Mouse (Mus musculus): ENCODE measurements at regions not wholly inside any gene's neighbourhood (a gene's known extent, or its start where the extent isn't known, plus 50 kb on each side); places are given as distances from the start of the nearest gene placed in this dataset.
A peak's percentile ranks its signal among the peaks of the same experiment; 100 is the strongest.

DNA sequence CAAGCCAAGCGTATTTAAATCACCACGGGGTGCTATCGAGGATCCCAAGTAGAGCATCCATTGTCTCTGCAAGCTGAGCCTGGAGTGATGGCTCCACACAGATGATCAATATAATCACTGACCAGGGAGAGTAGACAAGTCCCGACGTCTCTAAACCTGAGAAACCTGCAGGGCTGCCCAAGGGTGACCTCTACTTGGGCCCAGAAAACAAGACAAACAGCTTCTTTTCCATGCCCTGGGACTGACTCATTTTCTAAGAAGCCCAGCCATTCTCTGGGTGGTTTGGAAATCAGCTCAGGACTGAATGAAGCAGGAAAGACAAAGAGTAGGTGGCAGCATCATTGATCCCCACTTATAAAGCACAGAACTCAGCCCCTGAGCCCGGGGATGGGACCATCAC is 221.5 kb downstream of the 4933412E24Rik start:
- DNase-seq (ENCODE audit: low spot score in 2 of 2): no peak

DNA sequence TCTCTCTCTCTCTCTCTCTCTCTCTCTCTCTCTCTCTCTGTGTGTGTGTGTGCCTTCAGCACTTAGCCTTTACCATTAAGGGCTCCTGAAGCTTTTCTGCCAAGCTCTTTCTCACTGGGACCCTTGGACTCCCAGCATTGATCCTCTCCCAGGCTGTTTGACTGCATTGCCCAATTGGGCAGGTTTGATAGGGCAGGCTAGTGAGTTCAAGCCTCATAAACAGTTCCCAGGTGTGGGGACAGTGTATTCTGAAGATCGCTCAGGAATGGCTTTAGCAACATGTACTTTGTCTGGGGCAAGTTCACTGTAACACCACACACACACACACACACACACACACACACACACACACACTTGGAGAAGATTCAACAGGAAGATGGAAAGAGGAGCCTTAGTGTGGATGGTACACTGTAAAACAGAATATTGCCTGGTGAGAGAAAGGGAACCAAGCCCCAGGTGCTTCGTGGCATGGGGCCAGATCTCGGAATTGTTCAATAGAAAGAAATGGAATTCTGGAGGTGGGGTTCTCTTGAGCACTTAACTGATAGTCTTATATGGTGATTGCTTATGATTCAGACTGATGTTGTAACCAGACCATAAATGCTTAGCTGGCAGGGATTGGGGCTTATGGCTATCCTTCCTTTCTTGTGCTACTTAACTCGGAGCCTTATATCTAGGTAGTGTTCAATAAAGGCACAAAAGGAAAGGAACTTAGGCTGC is 229.5 kb downstream of the 4933412E24Rik start:
- DNase-seq (ENCODE audit: low spot score in 2 of 2): no peak

DNA sequence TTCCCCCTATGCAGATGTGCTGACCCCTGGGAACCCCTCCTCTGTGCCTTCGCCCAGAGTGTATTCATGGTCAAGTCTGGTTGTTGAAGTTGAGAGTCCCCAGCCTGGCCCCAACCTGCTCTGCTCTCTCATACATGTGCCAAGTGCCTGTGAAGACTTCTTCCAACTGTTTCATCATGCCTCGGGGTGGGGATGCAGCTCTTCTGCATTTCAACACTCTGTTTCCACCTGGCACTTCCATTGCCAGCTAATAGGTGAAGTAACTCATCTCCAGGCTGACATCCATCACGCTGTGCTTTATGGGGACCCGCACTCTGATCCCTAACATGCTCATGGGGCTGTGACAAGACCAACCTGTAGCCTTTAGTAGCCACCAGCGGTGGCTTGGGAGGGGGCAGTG is 230.4 kb downstream of the 4933412E24Rik start:
- no peak for DNase-seq (ENCODE audit: low spot score in 2 of 2)

DNA sequence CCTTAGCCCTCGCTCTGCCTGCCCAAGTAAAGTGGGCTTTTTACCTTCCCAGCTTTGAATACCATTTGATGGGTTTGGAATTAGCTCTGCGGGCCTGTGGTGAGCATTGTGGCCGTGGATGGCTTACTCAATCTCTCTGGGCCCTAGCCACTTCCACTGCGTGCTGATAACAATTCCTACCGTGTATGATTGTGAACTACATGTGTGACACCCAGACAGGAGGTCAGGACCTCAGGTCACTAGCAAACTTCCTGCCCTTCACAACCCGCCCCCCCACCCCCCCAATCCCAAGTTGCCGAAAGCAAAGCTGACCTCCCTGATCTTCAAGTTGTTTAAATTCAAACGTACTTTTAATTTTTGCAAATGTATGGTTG is 231.9 kb downstream of the 4933412E24Rik start:
- no peak for DNase-seq (ENCODE audit: low spot score in 2 of 2)

DNA sequence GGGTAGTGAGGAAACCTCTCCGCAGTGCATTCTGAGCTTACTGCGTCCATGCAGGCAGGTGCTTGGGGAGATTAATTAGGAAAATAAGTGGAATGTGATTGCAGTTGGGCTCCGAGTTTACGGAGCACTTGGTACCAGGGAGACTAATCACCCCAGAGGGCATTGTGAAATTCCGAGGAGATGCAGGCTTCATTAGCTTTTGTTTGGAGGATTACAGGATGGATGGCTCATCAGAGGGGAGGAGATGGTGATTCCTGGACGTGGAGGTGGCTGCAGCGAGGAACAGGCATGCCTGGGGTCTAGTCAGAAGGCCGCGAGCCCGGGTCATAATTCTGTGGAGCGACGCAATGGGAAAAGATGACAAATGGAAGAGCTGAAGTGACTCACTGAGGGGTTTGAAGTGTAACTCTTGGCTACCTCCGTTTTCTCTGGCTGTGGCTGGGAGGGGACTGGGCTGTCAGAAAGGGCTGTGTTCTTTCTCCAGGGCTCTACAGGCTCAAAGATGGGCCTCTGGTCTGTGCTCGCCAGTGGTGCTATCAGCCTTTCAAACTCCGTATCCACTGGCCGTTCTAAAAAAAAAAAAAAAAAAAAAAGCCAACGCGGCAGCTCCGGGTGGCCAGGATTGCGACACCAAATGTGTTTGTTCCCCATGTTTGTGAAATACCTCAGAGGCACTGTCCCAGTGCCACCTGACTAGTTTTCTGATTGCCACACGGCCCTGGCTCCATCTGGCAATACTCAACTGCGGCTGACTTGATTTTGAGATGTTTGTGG is 232.4 kb downstream of the 4933412E24Rik start:
- no peak for DNase-seq (ENCODE audit: low spot score in 2 of 2)

DNA sequence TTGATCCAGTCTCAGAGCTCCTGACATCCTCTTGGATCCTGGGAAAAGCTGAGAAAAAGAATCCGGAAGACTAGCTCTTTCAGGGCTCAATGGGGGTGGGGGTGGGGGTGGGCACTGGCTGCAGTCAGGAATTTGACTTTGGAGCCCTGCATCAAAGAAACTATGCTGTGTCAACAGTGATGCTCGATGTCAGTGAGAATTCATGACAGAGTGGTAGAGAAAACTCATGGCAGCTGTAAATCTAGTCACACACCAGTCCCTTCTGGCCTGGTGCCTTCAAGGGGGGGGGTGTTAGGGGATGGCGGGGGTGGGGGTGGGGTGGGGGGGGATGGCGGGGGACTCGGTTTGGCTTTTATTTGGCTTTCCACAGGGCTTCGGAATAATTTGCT is 233.0 kb downstream of the 4933412E24Rik start:
- no peak for DNase-seq (ENCODE audit: low spot score in 2 of 2)

DNA sequence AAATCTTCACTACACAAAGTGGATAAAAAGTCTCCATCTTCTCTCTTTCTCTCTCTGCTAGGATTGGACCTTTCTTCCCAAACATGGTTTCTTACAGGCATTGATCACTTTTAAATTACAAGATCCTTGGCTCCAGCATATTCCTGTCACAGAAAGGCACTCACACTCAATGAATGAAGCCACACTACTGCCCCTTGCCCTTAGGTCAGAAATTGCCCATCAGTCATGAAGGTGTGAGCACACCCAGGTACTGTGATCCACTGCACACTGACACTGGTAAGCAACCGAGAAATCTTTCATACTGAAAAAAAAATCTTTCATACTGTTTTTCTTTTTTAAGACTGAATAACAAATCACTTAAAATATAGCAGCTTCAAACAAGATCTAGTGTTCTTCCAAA is 235.9 kb downstream of the 4933412E24Rik start:
- DNase-seq (ENCODE audit: low spot score in 2 of 2): no peak

DNA sequence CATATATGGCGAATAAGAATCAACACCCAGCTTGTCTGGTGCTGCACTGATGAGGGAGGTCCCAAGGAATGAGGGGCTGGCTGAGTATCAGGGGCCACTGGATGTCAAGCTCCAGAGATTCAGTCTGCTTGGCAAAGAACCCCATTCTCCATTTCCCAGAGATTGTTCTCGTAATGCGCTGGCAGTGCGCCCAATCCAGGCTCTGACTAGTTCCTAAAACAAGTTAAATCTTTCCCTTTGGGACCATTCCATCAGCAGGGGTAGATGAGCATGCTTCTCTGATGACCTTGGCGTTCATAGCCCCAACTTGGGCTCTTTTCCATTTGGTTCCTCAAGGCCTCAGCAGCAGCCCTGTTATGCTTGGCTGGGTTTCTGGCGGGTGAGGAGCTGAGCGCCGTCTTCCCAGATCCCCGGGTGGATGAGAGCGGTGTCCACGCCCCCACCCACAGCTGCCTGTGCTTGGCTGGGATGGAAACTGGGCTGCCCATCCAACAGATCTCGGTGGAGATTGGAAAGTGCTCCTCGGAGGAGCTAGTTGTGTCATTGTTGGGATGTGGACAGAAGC is 239.0 kb downstream of the 4933412E24Rik start:
- DNase-seq (ENCODE audit: low spot score in 2 of 2): peak in 1 of 2 experiments; percentile 33

DNA sequence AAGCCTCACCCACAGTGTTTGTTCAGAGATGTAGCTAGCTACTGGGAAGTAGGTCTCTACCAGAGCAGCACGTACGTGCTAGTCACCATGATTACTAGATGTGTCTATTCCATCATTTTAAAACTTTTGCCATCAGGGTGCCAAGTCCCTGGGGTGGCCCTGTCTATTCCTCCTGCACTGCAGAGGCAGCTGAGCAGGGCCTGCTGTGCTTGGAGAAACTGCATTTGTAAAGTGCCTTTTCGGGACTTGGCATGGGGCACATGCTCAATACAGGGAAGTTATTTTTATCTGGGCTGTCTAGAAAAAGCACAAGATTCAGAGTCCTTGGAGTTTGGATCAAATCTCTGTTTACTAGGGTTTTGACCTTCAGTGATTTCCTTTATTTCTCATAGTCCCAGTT is 240.6 kb downstream of the 4933412E24Rik start:
- DNase-seq (ENCODE audit: low spot score in 2 of 2): no peak

DNA sequence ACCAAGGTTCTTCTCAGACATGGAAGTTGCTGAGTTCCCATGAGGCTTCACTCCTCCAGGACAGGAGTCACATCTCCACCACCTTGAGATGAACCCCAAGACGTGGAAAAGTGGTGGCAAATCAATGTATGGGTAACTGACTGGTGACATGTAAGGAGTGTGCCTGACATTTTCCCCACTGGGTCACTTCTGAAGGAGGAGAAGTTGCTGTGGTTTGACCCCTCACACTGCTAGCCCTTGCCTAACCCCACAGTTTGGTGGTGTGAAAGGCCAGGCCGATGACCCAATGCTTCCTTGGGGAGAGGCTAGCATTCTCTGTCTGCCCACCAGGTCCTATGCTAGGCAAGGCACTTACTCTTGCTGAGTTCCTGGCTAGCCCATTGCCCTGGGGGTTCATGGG is 242.4 kb downstream of the 4933412E24Rik start:
- no peak for DNase-seq (ENCODE audit: low spot score in 2 of 2)

DNA sequence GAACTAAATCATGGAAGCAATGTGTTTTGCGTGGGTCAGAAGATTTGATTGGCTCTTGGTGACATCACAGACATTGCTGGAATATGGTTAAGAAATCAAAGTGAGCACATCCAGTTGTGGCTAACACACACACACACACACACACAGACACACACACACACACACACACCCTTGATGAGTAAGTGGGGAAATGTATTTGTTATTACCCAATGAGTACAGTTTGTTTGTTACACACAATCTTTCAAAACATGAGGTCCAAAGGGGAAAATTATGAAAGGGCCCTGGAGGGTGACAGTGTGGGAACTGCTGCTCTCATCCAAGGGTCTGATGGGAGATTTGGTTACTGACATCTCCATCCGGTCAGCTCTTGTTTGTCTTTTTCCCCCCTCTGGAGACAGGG is 243.8 kb downstream of the 4933412E24Rik start:
- no peak for DNase-seq (ENCODE audit: low spot score in 2 of 2)

DNA sequence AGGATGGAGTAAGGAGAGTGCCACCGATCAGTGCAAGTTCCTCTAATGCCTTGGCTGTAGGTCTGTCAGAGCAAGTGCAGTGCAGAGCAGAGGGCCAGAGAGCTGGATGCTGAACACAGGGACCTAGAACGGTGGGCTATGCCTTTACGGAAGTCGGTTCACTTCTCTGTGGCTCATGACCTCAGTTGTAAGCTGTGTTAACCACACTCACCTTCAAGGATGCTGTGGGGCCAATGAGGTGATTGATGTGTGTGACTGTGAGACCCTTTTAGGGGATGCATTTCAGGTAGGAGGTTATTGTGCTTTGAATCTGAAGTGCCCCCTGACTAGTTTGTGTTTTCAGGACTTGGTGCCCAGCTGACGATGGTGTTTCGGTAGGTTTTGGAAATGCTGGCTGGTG is 254.4 kb downstream of the 4933412E24Rik start:
- DNase-seq (ENCODE audit: low spot score in 2 of 2): no peak

DNA sequence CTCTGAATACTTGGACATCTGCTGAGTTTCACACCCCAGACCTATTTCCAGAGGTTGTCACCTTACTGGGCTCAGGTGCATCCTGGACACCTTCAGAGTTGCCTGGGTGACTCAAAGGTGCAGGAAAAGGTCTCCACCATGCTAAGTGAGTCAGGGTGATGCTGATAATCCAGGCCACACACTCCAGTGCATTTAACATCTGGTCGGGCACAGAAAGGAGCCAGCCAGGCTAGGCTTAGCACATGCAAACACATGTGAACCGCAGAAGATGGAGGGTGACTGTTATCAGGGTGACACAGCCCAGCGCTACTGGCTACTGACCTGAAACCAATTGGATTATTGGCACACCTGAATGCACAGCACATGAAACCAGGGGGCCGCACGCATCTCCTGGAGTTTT is 255.9 kb downstream of the 4933412E24Rik start:
- DNase-seq (ENCODE audit: low spot score in 2 of 2): no peak

DNA sequence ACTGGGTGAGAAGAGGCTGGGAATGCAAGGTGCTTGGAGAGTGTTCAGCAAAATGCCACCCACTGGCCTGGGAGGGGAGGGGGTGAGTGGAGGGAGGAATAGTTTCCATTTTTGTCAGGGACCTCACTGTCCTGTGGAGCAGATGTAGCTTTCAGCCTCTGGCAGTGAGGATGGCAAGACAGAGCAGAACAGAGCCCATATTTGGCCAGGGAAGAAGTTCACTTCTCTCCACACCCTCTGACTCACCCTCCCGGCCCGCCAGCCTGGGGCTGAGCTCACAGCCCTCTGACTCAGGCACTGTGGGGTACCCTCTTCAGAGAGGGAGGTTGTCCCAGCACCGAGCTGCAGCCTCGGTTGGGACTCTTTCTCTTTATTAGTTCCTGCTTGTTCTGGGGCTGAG is 256.8 kb downstream of the 4933412E24Rik start:
- DNase-seq (ENCODE audit: low spot score in 2 of 2): no peak

DNA sequence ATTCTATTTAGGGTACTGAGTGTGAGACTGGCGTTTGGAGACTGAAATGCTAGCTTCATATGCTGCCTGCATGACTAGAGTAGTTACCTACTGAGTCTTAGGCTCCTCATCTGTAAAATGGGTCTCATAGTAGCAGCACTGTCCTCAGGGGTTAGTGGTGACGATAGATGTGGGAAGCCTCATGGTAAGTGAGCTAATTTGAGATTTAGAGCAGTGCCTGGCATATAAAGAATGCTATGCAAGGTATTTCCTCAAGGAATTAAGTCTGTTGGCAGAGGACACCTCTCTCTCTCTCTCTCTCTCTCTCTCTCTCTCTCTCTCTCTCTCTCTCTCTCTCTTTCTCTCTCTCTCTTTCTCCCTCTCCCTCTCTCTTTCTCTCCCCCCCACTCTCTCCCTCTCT is 257.4 kb downstream of the 4933412E24Rik start:
- no peak for DNase-seq (ENCODE audit: low spot score in 2 of 2)

DNA sequence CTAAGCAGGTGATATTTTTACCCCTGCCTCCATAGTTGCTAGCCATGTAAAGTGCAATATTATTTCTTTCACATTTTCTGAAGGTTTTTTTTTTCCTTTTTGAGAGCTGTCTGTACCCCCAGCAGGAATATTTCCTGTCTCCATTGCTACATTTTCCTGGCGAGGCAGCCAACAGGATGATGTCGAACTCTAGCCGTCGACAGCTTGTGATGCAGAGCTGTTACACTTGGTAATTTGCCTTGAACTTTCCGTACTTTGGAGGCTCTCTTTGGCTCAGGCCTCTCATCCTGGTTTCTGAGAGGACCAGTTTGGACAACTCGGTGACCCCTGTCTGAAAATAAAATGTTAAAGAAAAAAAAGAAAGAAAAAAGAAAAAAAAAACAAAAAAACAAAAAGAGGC is 260.3 kb downstream of the 4933412E24Rik start:
- no peak for DNase-seq (ENCODE audit: low spot score in 2 of 2)

DNA sequence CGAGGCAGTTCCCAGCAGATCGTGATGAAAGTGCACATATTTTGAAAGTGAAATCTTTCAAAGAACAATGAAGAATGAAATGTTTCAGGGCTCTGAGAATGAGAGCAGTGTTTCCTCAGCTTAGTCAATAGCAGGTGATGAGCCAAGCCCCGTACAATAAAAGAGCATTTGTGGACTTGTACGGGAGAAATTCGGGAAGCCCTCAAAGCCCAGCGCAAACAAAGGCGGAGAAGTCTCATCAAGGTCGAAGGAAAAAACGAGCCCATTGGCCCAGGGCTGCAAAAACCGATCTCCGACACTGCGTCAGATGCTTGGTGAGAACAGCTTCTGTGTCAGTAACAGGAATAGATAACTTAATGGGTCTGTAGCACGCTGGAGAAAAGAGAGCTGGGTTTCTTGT is 261.5 kb downstream of the 4933412E24Rik start:
- no peak for DNase-seq (ENCODE audit: low spot score in 2 of 2)

DNA sequence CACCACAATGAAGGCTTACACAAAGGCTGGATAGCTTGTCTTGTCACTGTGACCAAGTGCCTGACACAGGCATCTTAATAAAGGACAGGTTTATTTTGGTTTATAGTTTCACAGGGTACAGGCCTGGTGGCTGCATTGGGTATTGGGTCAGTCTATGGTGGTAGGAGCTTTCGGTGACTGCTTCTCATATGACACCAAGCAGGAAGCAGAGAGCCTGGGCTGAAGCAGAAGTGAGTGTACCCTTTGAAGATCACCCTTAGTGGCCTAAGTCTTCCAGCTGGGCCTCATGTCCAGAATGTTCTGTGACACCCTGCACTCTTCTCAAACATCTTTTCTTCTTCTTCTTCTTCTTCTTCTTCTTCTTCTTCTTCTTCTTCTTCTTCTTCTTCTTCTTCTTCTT is 264.1 kb downstream of the 4933412E24Rik start:
- no peak for DNase-seq (ENCODE audit: low spot score in 2 of 2)

DNA sequence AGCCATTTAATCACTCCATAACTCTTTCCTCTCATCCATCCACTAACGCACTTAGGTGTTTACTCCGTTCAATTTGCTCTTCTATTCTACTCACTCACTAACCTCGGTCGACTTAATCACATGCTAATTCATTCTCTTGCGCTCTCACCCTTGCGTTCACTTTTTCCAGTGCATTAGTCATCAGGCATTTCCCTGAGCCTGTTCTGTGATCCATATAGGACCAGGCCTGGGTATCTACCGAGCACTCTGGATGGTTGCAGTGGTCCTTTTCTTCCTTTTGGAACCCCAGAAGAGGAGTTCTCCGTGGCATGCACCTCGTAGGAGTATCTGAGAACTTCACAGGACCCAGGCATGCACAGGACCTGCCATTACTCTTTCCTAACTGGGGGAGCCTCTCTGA is 270.1 kb downstream of the 4933412E24Rik start:
- no peak for DNase-seq (ENCODE audit: low spot score in 2 of 2)

DNA sequence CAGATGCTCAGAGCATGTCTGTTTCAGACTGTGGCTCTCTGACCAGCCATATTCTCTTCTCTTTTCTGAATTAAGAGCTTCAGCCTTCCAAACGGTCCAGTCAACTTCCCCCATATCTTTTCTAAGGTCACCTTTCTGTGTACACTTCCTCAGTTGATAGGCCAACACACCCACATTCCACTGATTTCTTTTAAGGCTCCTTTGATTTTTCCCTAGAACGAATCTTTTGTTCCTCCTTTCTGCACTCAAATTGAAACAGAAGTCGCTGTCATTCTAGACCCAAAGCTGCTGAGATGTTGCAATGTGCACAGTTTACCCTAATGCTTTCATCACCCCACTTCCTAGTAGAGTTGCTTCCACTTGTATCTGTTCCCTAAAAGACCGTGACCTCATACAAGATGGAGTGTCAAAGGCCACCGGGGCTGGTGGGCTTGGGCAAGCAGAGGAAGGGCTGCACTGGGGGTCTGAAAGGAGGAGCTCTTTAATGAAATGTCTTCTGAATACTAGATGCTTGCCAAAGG is 271.9 kb downstream of the 4933412E24Rik start:
- DNase-seq (ENCODE audit: low spot score in 2 of 2): no peak

DNA sequence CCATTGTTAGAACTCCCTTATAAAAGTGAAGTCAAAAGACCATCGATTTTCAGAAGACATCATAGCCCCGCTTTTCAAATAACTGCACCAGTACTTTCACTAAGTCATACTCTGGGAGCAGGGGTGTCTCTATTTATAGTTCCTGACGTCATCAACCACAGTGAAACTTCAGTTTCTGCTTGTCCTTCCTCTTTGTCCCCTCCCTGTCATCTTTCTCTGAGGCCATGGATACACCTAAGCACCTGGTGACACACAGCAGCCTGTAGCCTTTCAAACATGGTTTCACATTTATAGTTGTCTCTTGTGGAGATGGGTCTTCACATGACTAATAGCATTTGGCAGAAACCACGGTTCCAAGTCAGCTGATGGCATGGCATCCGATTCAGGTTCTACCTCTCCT is 277.2 kb downstream of the 4933412E24Rik start:
- DNase-seq (ENCODE audit: low spot score in 2 of 2): no peak

DNA sequence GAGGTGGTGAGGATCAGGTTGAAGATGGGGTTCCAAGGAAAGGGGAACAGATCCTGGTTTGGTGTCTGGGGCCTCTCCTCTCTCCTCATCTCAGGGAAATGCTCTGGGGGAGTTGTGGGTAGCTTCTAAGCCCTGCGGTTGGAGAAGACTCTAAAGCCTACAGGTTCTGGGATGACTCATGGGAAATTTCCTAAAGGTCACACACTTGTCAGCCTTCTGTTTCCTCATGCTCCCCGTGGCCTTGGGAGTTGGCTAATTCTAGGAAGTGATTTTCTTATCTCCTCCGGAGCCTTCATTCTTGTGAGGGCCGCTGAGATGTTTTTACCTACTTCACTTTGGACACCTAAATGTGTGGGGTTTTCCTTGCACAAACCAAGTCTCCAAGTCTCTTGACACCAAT is 279.2 kb downstream of the 4933412E24Rik start:
- DNase-seq (ENCODE audit: low spot score in 2 of 2): no peak

DNA sequence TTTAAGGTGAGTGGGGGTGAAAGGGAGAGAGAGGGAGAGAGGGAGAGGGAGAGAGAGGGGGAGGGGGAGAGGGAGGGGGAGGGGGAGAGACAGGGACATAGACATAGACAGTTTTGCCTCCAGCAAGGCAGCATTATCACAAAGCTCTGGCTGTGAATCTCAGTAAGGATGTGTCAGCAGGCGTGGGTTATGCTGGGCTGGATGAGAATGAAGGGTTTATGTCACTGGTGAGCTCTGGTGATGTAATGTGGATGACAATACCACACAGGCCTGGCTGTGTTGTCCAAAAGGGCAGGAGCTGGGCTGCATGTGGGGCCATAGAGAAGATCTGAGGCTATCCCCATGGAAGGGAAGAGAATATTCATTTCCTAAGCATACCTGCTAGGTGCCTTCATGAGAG is 282.0 kb downstream of the 4933412E24Rik start:
- no peak for DNase-seq (ENCODE audit: low spot score in 2 of 2)
